Mouse (Mus musculus) hindbrain, postnatal 0 days (tissue): ENCODE measurements at regions not wholly inside any gene's neighbourhood (a gene's known extent, or its start where the extent isn't known, plus 50 kb on each side); places are given as distances from the start of the nearest gene placed in this dataset.

Source experiments
- ATAC-seq: fragments of 200-750 bp; cut with Nextera tagmentation; 2 replicates; pipeline ENCODE4 v1.8.0; 2017; ENCODE audit warnings: mild to moderate bottlenecking, moderate TSS enrichment, moderate library complexity
- DNase-seq: peaks from one replicate; pipeline ENCODE4 v3.0.0-alpha.2; 2015; ENCODE audit warnings: low spot score
- H3K27ac ChIP-seq: fragments of 300-500 bp; sonication (generic); 2 replicates; pipeline ENCODE4 v1.5.1; 2014; ENCODE audit warnings: mild to moderate bottlenecking
- H3K27me3 ChIP-seq: fragments of 300-500 bp; sonication (generic); 2 replicates; pipeline ENCODE4 v1.6.1; 2014; ENCODE audit warnings: low read length, mixed read lengths; ENCODE audit not compliant: insufficient read depth
- H3K36me3 ChIP-seq: fragments of 300-500 bp; sonication (generic); 2 replicates; pipeline ENCODE4 v1.6.1; 2014; ENCODE audit warnings: low read length, mixed read lengths; ENCODE audit not compliant: insufficient read depth
- H3K4me1 ChIP-seq: fragments of 300-500 bp; sonication (generic); 2 replicates; pipeline ENCODE4 v1.6.1; 2014; ENCODE audit warnings: antibody characterized with exemption, low read length, mixed read lengths; ENCODE audit not compliant: insufficient read depth
- H3K4me2 ChIP-seq: fragments of 300-500 bp; sonication (generic); 2 replicates; pipeline ENCODE4 v1.6.1; 2014; ENCODE audit warnings: low read depth, mild to moderate bottlenecking, low read length, moderate library complexity, mixed read lengths
- H3K4me3 ChIP-seq: fragments of 300-500 bp; sonication (generic); 2 replicates; pipeline ENCODE4 v1.5.1; 2014; ENCODE audit warnings: low read length
- H3K9ac ChIP-seq: fragments of 300-500 bp; sonication (generic); replicated peaks from 2 replicates; pipeline ENCODE4 v1.6.1; 2014; ENCODE audit warnings: mild to moderate bottlenecking, low read length, moderate library complexity, mixed read lengths
- H3K9me3 ChIP-seq: fragments of 300-500 bp; sonication (generic); 2 replicates; pipeline ENCODE4 v1.6.1; 2016; ENCODE audit warnings: low read length, mixed read lengths
- CTCF ChIP-seq: IDR thresholded peaks from 2 replicates; pipeline ENCODE4 v1.5.1; 2016; ENCODE audit warnings: antibody characterized with exemption, control low read depth, low read depth
- WGBS: fragments of 180-500 bp; shearing (Covaris S2); extraction: QIAGEN DNeasy Blood & Tissue Kit; methylation state at CpG from one replicate; pipeline ENCODE4 v1.1.7; 2014; 5-methylcytosine and 5-hydroxymethylcytosine counted together

GRCm38 (mm10) chr10:53436023-53436475 is 56.3 kb upstream of the Cep85l start:
- Histone ChIP-seq H3K9me3 (no peaks in the 10 kb centered on the region), H3K9ac (no peak overlapping the region), H3K27ac (peak overlapping the region; percentile 17; the same call in 1 of the 2 replicates), H3K4me1 (peaks cover 4% of the 10 kb centered on the region; the same call in 1 of the 2 replicates), H3K36me3 (no peaks in the 10 kb centered on the region), H3K4me2 (no peak overlapping the region), H3K4me3 (no peak overlapping the region), H3K27me3 (no peaks in the 10 kb centered on the region)
- ATAC-seq (peak; percentile 67), DNase-seq (peak; percentile 23)
- WGBS, result 44% methylated on average over 8 of the region's 8 CpGs
- no peak for TF ChIP-seq CTCF

- H3K9ac ChIP-seq, result no peak overlapping the region
- H3K4me1 ChIP-seq, result peaks cover 4% of the 10 kb centered on the region; the same call in 1 of the 2 replicates
- H3K4me3 ChIP-seq, result no peak overlapping the region
- H3K36me3 ChIP-seq, result no peaks in the 10 kb centered on the region
- no peaks in the 10 kb centered on the region for H3K9me3 ChIP-seq
- TF ChIP-seq CTCF, result no peak
- H3K4me2 ChIP-seq, result no peak overlapping the region
- WGBS, result 48% methylated on average over 14 of the region's 14 CpGs
- H3K27ac ChIP-seq, result peak overlapping the region; percentile 17
- H3K27me3 ChIP-seq, result no peaks in the 10 kb centered on the region
- DNase-seq (peak; percentile 56), ATAC-seq (peak; percentile 73)
These were observed 55.6 kb upstream of the Cep85l start for GRCm38 (mm10) chr10:53435181-53435874.

GRCm38 (mm10) chr10:53434376-53435171 is 54.8 kb upstream of the Cep85l start:
- H3K27ac ChIP-seq, result peak overlapping the region; percentile 17
- TF ChIP-seq CTCF, result no peak
- H3K27me3 ChIP-seq, result no peaks in the 10 kb centered on the region
- H3K4me1 ChIP-seq, result peaks cover 4% of the 10 kb centered on the region; the same call in 1 of the 2 replicates
- no peak overlapping the region for H3K9ac ChIP-seq
- H3K9me3 ChIP-seq, result no peaks in the 10 kb centered on the region
- DNase-seq (no peak), ATAC-seq (no peak)
- 70% methylated on average over 13 of the region's 13 CpGs for WGBS
- H3K4me2 ChIP-seq, result no peak overlapping the region
- H3K4me3 ChIP-seq, result no peak overlapping the region
- no peaks in the 10 kb centered on the region for H3K36me3 ChIP-seq

- peaks cover 4% of the 10 kb centered on the region; the same call in 1 of the 2 replicates for H3K4me1 ChIP-seq
- no peak overlapping the region for H3K4me3 ChIP-seq
- no peak for DNase-seq
- no peak overlapping the region for H3K9ac ChIP-seq
- H3K36me3 ChIP-seq, result no peaks in the 10 kb centered on the region
- no peak for ATAC-seq
- H3K27ac ChIP-seq, result no peak overlapping the region
- 89% methylated on average over 2 of the region's 2 CpGs for WGBS
- no peaks in the 10 kb centered on the region for H3K9me3 ChIP-seq
- H3K4me2 ChIP-seq, result no peak overlapping the region
- no peaks in the 10 kb centered on the region for H3K27me3 ChIP-seq
- TF ChIP-seq CTCF, result no peak
These were observed 53.0 kb upstream of the Cep85l start for GRCm38 (mm10) chr10:53432794-53433193.

GRCm38 (mm10) chr10:53429539-53430344 is 50.0 kb upstream of the Cep85l start:
- DNase-seq, result peak; percentile 51
- no peaks in the 10 kb centered on the region for H3K4me1 ChIP-seq
- WGBS, result 35% methylated on average over 7 of the region's 7 CpGs
- ATAC-seq, result peak; percentile 61; the same call in 1 of the 2 replicates
- no peaks in the 10 kb centered on the region for H3K9me3 ChIP-seq
- H3K36me3 ChIP-seq, result no peaks in the 10 kb centered on the region
- peak overlapping the region; percentile 23; the same call in 1 of the 2 replicates for H3K27ac ChIP-seq
- H3K9ac ChIP-seq, result no peak overlapping the region
- TF ChIP-seq CTCF, result no peak
- no peaks in the 10 kb centered on the region for H3K27me3 ChIP-seq
- no peak overlapping the region for H3K4me2 ChIP-seq
- no peak overlapping the region for H3K4me3 ChIP-seq
